Mouse (Mus musculus) MEL (cell line): Measurements from ENCODE around the gene Gm853. TPM values are rescaled to one million over a fixed set of nuclear protein-coding genes. Genes with fewer than 3 reads are reported as not detected.
A peak's percentile ranks its signal among the peaks of the same experiment; 100 is the strongest.
"Not testable (repeated sequence)": the region's sequence is repeated elsewhere in the genome, so short reads cannot be mapped to it uniquely, and the experiment has no call there.

ENCODE experiments used
- DNase-seq: peaks from one replicate; pipeline ENCODE4 v3.0.0; 2011; ENCODE audit warnings: low read depth, low spot score
- H3K27ac ChIP-seq: 2 replicates; pipeline ENCODE4 v1.5.1; 2012; ENCODE audit warnings: low read depth, mild to moderate bottlenecking, control low read depth, low read length, moderate library complexity; ENCODE audit not compliant: control insufficient read depth
- H3K27me3 ChIP-seq, 2 experiments: fragments of 150-350 bp in 1 of 2; sonication (generic) in 1 of 2; 2 replicates each; pipeline ENCODE4 v1.6.1; 2012; ENCODE audit warnings: low read length in 2 of 2, mild to moderate bottlenecking in 2 of 2, improper control_type of control experiment in 1 of 2, moderate library complexity in 1 of 2; ENCODE audit not compliant: insufficient read depth in 2 of 2, control insufficient read depth in 1 of 2
- H3K36me3 ChIP-seq, 2 experiments: 2 replicates each; pipeline ENCODE4 v1.6.1; 2012 to 2014; ENCODE audit warnings: low read length in 2 of 2, improper control_type of control experiment in 1 of 2, inconsistent platforms in 1 of 2, mild to moderate bottlenecking in 1 of 2; ENCODE audit not compliant: insufficient read depth in 2 of 2, control insufficient read depth in 1 of 2
- H3K4me1 ChIP-seq, 2 experiments: fragments of 150-350 bp in 1 of 2; sonication (generic) in 1 of 2; 2 replicates each; pipeline ENCODE4 v1.6.1; 2012; ENCODE audit warnings: low read length in 2 of 2, improper control_type of control experiment in 1 of 2, mild to moderate bottlenecking in 1 of 2; ENCODE audit not compliant: insufficient read depth in 2 of 2, control insufficient read depth in 1 of 2
- H3K4me3 ChIP-seq, 2 experiments: fragments of 150-350 bp in 1 of 2; sonication (generic) in 1 of 2; 2 replicates each; pipeline ENCODE4 v1.5.1; 2012; ENCODE audit warnings: low read depth in 2 of 2, low read length in 2 of 2, mild to moderate bottlenecking in 2 of 2, moderate library complexity in 2 of 2, control low read depth in 1 of 2, improper control_type of control experiment in 1 of 2; ENCODE audit not compliant: control insufficient read depth in 1 of 2, insufficient read depth in 1 of 2
- H3K79me2 ChIP-seq: 2 replicates; pipeline ENCODE4 v1.6.1; 2012; ENCODE audit warnings: mild to moderate bottlenecking, low read length, moderate library complexity; ENCODE audit not compliant: control insufficient read depth, poor library complexity, insufficient read depth
- H3K9ac ChIP-seq: 2 replicates; pipeline ENCODE4 v1.6.1; 2012; ENCODE audit warnings: low read depth, mild to moderate bottlenecking, control low read depth, low read length, moderate library complexity; ENCODE audit not compliant: control insufficient read depth, poor library complexity, severe bottlenecking
- H3K9me3 ChIP-seq: fragments of 150-350 bp; sonication (generic); replicated peaks from 2 replicates; pipeline ENCODE4 v1.6.1; 2012; ENCODE audit warnings: mild to moderate bottlenecking, low read length, improper control_type of control experiment, moderate library complexity; ENCODE audit not compliant: insufficient read depth
- BHLHE40 ChIP-seq: IDR thresholded peaks from 2 replicates; pipeline ENCODE4 v1.6.1; 2012; ENCODE audit warnings: low read depth, mild to moderate bottlenecking, inconsistent platforms, low read length, improper control_type of control experiment, borderline replicate concordance
- CHD2 ChIP-seq: IDR thresholded peaks from 2 replicates; pipeline ENCODE4 v1.6.1; 2011; ENCODE audit warnings: low read length, improper control_type of control experiment
- CTCF ChIP-seq, 3 experiments: IDR thresholded peaks in 2 of 3; conservative IDR thresholded peaks in 1 of 3; 2 replicates each; pipeline ENCODE4 v1.5.1; 2011 to 2012; ENCODE audit warnings: low read length in 3 of 3, low read depth in 2 of 3, mild to moderate bottlenecking in 2 of 3, improper control_type of control experiment in 1 of 3, inconsistent platforms in 1 of 3, mixed read lengths in 1 of 3, moderate library complexity in 1 of 3; ENCODE audit not compliant: control insufficient read depth in 1 of 3, insufficient read depth in 1 of 3, poor library complexity in 1 of 3, severe bottlenecking in 1 of 3
- EP300 ChIP-seq, 2 experiments: IDR thresholded peaks; 2 replicates each; pipeline ENCODE4 v1.6.1; 2011; ENCODE audit warnings: improper control_type of control experiment in 2 of 2, low read length in 2 of 2, low read depth in 1 of 2, mild to moderate bottlenecking in 1 of 2
- GABPA ChIP-seq: IDR thresholded peaks from 2 replicates; pipeline ENCODE4 v1.6.1; 2012; ENCODE audit warnings: low read depth, mild to moderate bottlenecking, inconsistent platforms, low read length, improper control_type of control experiment, moderate library complexity
- GATA1 ChIP-seq: IDR thresholded peaks from 2 replicates; pipeline ENCODE4 v1.6.1; 2011; ENCODE audit warnings: low read depth, low read length, improper control_type of control experiment
- MAFK ChIP-seq: IDR thresholded peaks from 2 replicates; pipeline ENCODE4 v1.6.1; 2011; ENCODE audit warnings: low read depth, mild to moderate bottlenecking, low read length, improper control_type of control experiment, borderline replicate concordance
- MYC ChIP-seq: IDR thresholded peaks from 2 replicates; pipeline ENCODE4 v1.6.1; 2011; ENCODE audit warnings: low read depth, mild to moderate bottlenecking, low read length, improper control_type of control experiment, moderate library complexity
- NELFE ChIP-seq: IDR thresholded peaks from 2 replicates; pipeline ENCODE4 v1.6.1; 2011; ENCODE audit warnings: low read depth, low read length, improper control_type of control experiment
- RAD21 ChIP-seq: IDR thresholded peaks from 2 replicates; pipeline ENCODE4 v1.6.1; 2011; ENCODE audit warnings: mild to moderate bottlenecking, low read depth, low read length, improper control_type of control experiment
- RCOR1 ChIP-seq: IDR thresholded peaks from 2 replicates; pipeline ENCODE4 v1.6.1; 2012; ENCODE audit warnings: low read depth, mild to moderate bottlenecking, inconsistent platforms, low read length, improper control_type of control experiment
- SMC3 ChIP-seq: IDR thresholded peaks from 2 replicates; pipeline ENCODE4 v1.6.1; 2011; ENCODE audit warnings: low read depth, low read length, improper control_type of control experiment
- TBP ChIP-seq: IDR thresholded peaks from 2 replicates; pipeline ENCODE4 v1.8.0; 2011; ENCODE audit warnings: low read depth, low read length, improper control_type of control experiment
- TCF12 ChIP-seq: IDR thresholded peaks from 2 replicates; pipeline ENCODE4 v1.6.1; 2014; ENCODE audit warnings: low read depth, mild to moderate bottlenecking, inconsistent platforms, low read length, improper control_type of control experiment, moderate library complexity
- ZC3H11A ChIP-seq: IDR thresholded peaks from 2 replicates; pipeline ENCODE4 v1.6.1; 2012; ENCODE audit warnings: low read depth, mild to moderate bottlenecking, inconsistent platforms, low read length, improper control_type of control experiment
- ZKSCAN1 ChIP-seq: IDR thresholded peaks from 2 replicates; pipeline ENCODE4 v1.6.1; 2012; ENCODE audit warnings: low read depth, mild to moderate bottlenecking, inconsistent platforms, low read length, improper control_type of control experiment, moderate library complexity
- ZMIZ1 ChIP-seq: IDR thresholded peaks from 2 replicates; pipeline ENCODE4 v1.6.1; 2012; ENCODE audit warnings: low read depth, mild to moderate bottlenecking, inconsistent platforms, low read length, improper control_type of control experiment, moderate library complexity
- ZNF384 ChIP-seq: IDR thresholded peaks from 2 replicates; pipeline ENCODE4 v1.6.1; 2012; ENCODE audit warnings: low read depth, mild to moderate bottlenecking, inconsistent platforms, low read length, improper control_type of control experiment
- polyA plus RNA-seq, 2 experiments: library from polyadenylated mRNA; stranded (reverse) in 1 of 2; unstranded in 1 of 2; fragments of >175 nt in 1 of 2; fragments of >200 nt in 1 of 2; gene quantifications; 2 replicates each; pipeline versions ENCODE4 v1.2.1 to v1.2.4; 2012; ENCODE audit warnings: low replicate concordance in 2 of 2, low read depth in 1 of 2; ENCODE audit not compliant: insufficient read length in 2 of 2, insufficient read depth in 1 of 2, missing spikeins in 1 of 2
- total RNA-seq: library from RNA; depleted of rRNA; stranded (reverse); fragments of 300-350 nt; gene quantifications from 2 replicates; pipeline ENCODE4 v1.2.3, GENCODE M21; 2012

Gm853 gene
- total and polyA plus RNA-seq, 3 experiments, result 0.04 TPM; not detected in 2

- H3K4me3 ChIP-seq, result no peak overlapping the region
- H3K4me1 ChIP-seq, result peaks cover 5 to 31% of the 10 kb centered on the region in 2 experiments; a peak in 3 of 4 replicates
- peaks cover 0 to 5% of the 10 kb centered on the region in 2 experiments; a peak in 1 of 4 replicates for H3K36me3 ChIP-seq
Observed at GRCm38 (mm10) chr4:130248636-130249035, 26.4 kb upstream of the Gm853 start.

GRCm38 (mm10) chr4:130246132-130246531 is 23.9 kb upstream of the Gm853 start:
- H3K27me3 ChIP-seq, result no peaks in the 10 kb centered on the region
- no peak overlapping the region for H3K27ac ChIP-seq
- H3K4me3 ChIP-seq, result no peak overlapping the region
- no peak overlapping the region for H3K9ac ChIP-seq
- H3K4me1 ChIP-seq, result peaks cover 3 to 12% of the 10 kb centered on the region in 2 experiments; a peak in 3 of 4 replicates
- H3K36me3 ChIP-seq, result no peaks in the 10 kb centered on the region
- TF ChIP-seq SMC3 (peak; percentile 75), RAD21 (peak; percentile 74), CHD2 (no peak), ZC3H11A (peak; percentile 47), CTCF (IDR thresholded peaks at IDR 0.05 in 2 of 3, conservative IDR thresholded peaks at IDR 0.05 in 1 of 3; ENCODE audit: control insufficient read depth in 1 of 3, insufficient read depth in 1 of 3, low read depth in 2 of 3, low read length in 3 of 3, poor library complexity in 1 of 3, severe bottlenecking in 1 of 3) (peak; percentile 90 to 95 (median 93))
- no peaks in the 10 kb centered on the region for H3K79me2 ChIP-seq
- peak; percentile 84 for DNase-seq
- H3K9me3 ChIP-seq, result no peaks in the 10 kb centered on the region

More at GRCm38 (mm10) chr4:130248636-130249035, 26.4 kb upstream of the Gm853 start:
- no peaks in the 10 kb centered on the region for H3K27me3 ChIP-seq
- no peak overlapping the region for H3K27ac ChIP-seq
- TF ChIP-seq CTCF (IDR thresholded peaks at IDR 0.05 in 2 of 3, conservative IDR thresholded peaks at IDR 0.05 in 1 of 3; ENCODE audit: control insufficient read depth in 1 of 3, insufficient read depth in 1 of 3, low read depth in 2 of 3, low read length in 3 of 3, poor library complexity in 1 of 3, severe bottlenecking in 1 of 3), result no peak
- H3K9me3 ChIP-seq, result no peaks in the 10 kb centered on the region
- DNase-seq, result no peak
- H3K79me2 ChIP-seq, result no peaks in the 10 kb centered on the region
- H3K9ac ChIP-seq, result no peak overlapping the region

DNA sequence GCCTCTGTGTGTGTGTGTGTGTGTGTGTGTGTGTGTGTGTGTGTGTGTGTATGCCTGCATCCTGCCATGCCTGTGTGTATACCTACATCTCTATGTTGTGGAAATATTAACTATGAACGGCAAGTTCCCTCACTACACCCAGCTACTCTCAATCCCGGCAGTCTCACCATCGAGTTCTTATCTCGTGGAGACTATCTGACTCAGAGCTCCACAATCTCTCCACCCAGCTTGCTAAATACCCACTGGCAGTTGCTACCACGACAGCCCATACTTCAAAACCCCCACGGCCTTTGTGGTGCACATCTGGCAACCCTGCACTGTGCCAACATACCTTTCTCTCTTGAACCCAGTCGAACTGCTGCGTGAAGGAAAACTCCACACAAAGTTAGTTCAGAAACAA is 22.5 kb upstream of the Gm853 start:
- no peaks in the 10 kb centered on the region for H3K36me3 ChIP-seq
- no peak for DNase-seq
- H3K4me1 ChIP-seq, result peaks cover 0 to 6% of the 10 kb centered on the region in 2 experiments; a peak in 2 of 4 replicates
- no peak overlapping the region for H3K9ac ChIP-seq
- H3K4me3 ChIP-seq, result no peak overlapping the region
- no peaks in the 10 kb centered on the region for H3K9me3 ChIP-seq
- no peak overlapping the region for H3K27ac ChIP-seq
- TF ChIP-seq ZMIZ1 (no peak), SMC3 (no peak), ZKSCAN1 (no peak), TCF12 (peak; percentile 16; the same call in 1 of the 2 replicates), CTCF (IDR thresholded peaks at IDR 0.05 in 2 of 3, conservative IDR thresholded peaks at IDR 0.05 in 1 of 3; ENCODE audit: control insufficient read depth in 1 of 3, insufficient read depth in 1 of 3, low read depth in 2 of 3, low read length in 3 of 3, poor library complexity in 1 of 3, severe bottlenecking in 1 of 3) (no peak), ZNF384 (no peak), GABPA (no peak), GATA1 (peak; percentile 64), RCOR1 (peak; percentile 32; the same call in 1 of the 2 replicates), MYC (no peak), NELFE (no peak), TBP (no peak), BHLHE40 (no peak), EP300 (IDR thresholded peaks at IDR 0.05; ENCODE audit: low read depth in 1 of 2, low read length in 2 of 2) (peak; percentile 27 to 60; a peak in 3 of 4 replicates), MAFK (no peak)
- no peaks in the 10 kb centered on the region for H3K27me3 ChIP-seq
- no peaks in the 10 kb centered on the region for H3K79me2 ChIP-seq

DNA sequence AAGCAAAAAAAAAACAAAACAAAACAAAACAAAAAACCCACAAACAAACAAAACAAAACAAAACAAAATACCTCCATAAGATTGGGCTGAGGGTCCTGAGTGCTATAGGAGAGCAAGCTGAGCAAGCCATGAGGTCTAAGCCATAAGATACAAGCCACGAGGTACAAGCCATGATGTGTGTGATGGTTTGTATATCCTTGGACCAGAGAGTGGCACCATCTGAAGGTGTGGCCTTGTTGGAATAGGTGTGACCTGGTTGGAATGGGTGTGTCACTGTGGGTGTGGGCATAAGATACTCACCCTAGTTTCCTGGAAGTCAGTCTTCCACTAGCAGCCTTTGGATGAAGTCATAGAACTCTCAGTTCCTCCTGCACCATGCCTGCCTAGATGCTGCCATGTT is 21.4 kb upstream of the Gm853 start:
- H3K4me3 ChIP-seq, H3K27ac ChIP-seq, DNase-seq, H3K9ac ChIP-seq, H3K36me3 ChIP-seq, H3K9me3 ChIP-seq, H3K27me3 ChIP-seq, H3K4me1 ChIP-seq, H3K79me2 ChIP-seq: not testable (repeated sequence)
